Mouse (Mus musculus) right cerebral cortex, postnatal 25 days (tissue): ENCODE results near the gene Ppp4c.

Experiments used
- DNase-seq: peaks from one replicate; pipeline ENCODE4 v3.0.0; 2022

Ppp4c gene

GRCm38 (mm10) chr7:126749582-126750343, 42.5 kb downstream of the Ppp4c start:
- DNase-seq, result no peak

- DNase-seq, result no peak
Measured at GRCm38 (mm10) chr7:126748824-126749223, 43.5 kb downstream of the Ppp4c start.

GRCm38 (mm10) chr7:126746798-126747197, 45.5 kb downstream of the Ppp4c start:
- no peak for DNase-seq

- no peak for DNase-seq
Measured at GRCm38 (mm10) chr7:126746066-126746465, 46.2 kb downstream of the Ppp4c start.

GRCm38 (mm10) chr7:126741964-126742482, 50.3 kb downstream of the Ppp4c start:
- DNase-seq, result no peak

GRCm38 (mm10) chr7:126741452-126741851, 50.8 kb downstream of the Ppp4c start:
- DNase-seq, result no peak

- DNase-seq, result no peak
Measured at GRCm38 (mm10) chr7:126740977-126741376, 51.3 kb downstream of the Ppp4c start.

GRCm38 (mm10) chr7:126740132-126740735, 52.1 kb downstream of the Ppp4c start:
- no peak for DNase-seq

- DNase-seq, result peak; percentile 66
Measured at GRCm38 (mm10) chr7:126739551-126739950, 52.7 kb downstream of the Ppp4c start.

- DNase-seq, result no peak
Measured at GRCm38 (mm10) chr7:126736122-126736521, 56.2 kb downstream of the Ppp4c start.
